Mouse (Mus musculus): ENCODE data around the gene Ksr2.

The Ksr2 gene

GRCm38 (mm10) chr5:117790071-117790470, 376.3 kb downstream of the Ksr2 start:
- DNase-seq (ENCODE audit: low spot score) = no peak

- DNase-seq (ENCODE audit: low spot score) = no peak
Observed at GRCm38 (mm10) chr5:117791875-117792274, 378.1 kb downstream of the Ksr2 start.

- DNase-seq (ENCODE audit: low spot score) = no peak
Observed at GRCm38 (mm10) chr5:117800849-117801248, 387.0 kb downstream of the Ksr2 start.

GRCm38 (mm10) chr5:117802071-117802521, 388.3 kb downstream of the Ksr2 start:
- no peak for DNase-seq (ENCODE audit: low spot score)

- DNase-seq (ENCODE audit: low spot score) = no peak
Observed at GRCm38 (mm10) chr5:117803551-117803950, 389.8 kb downstream of the Ksr2 start.

GRCm38 (mm10) chr5:117810930-117811329, 397.1 kb downstream of the Ksr2 start:
- DNase-seq (ENCODE audit: low spot score) = no peak

- DNase-seq (ENCODE audit: low spot score) = no peak
Observed at GRCm38 (mm10) chr5:117818800-117819199, 405.0 kb downstream of the Ksr2 start.

GRCm38 (mm10) chr5:117820445-117820844, 406.6 kb downstream of the Ksr2 start:
- no peak for DNase-seq (ENCODE audit: low spot score)

GRCm38 (mm10) chr5:117823811-117824210, 410.0 kb downstream of the Ksr2 start:
- DNase-seq (ENCODE audit: low spot score) = no peak

- DNase-seq (ENCODE audit: low spot score) = no peak
Observed at GRCm38 (mm10) chr5:117824486-117824885, 410.7 kb downstream of the Ksr2 start.

All from ovary, adult 18-20 months (tissue).